Mouse (Mus musculus) lung, adult 2 months (tissue): ENCODE results near the gene Adap1.

Experiments used
- CTCF ChIP-seq: fragments of 200-500 bp; IDR thresholded peaks from 2 replicates; pipeline ENCODE4 v1.5.1; 2011; ENCODE audit warnings: mild to moderate bottlenecking, low read length, control low read depth; ENCODE audit not compliant: insufficient read depth
- POLR2A ChIP-seq: fragments of 200-500 bp; IDR thresholded peaks from 2 replicates; pipeline ENCODE4 v1.6.1; 2011; ENCODE audit warnings: low read depth, mild to moderate bottlenecking, control low read depth, low read length, borderline replicate concordance; ENCODE audit errors: extremely low read depth

GRCm38 (mm10) chr5:139327634-139328020 lies 2.2 kb upstream of the Adap1 start:
- no peak for TF ChIP-seq POLR2A
- TF ChIP-seq CTCF: no peak
